Mouse (Mus musculus): ENCODE results near the gene Lmln. TPM values are rescaled to one million over a fixed set of nuclear protein-coding genes. Genes with fewer than 3 reads are reported as not detected.

Gene Lmln
- total and polyA plus RNA-seq, 3 experiments, result 2.0 to 3.8 TPM; not detected in 1

GRCm38 (mm10) chr16:33017677-33018349 is 44.5 kb upstream of the Lmln start:
- TF ChIP-seq CTCF (IDR thresholded peaks at IDR 0.05 in 2 of 3, conservative IDR thresholded peaks at IDR 0.05 in 1 of 3; ENCODE audit: control insufficient read depth in 1 of 3, insufficient read depth in 1 of 3, low read depth in 2 of 3, low read length in 3 of 3, poor library complexity in 1 of 3, severe bottlenecking in 1 of 3) (no peak), E2F4 (IDR thresholded peaks at IDR 0.05; ENCODE audit: borderline replicate concordance, low read depth, low read length) (no peak)
- Histone ChIP-seq H3K36me3 (ENCODE audit: control insufficient read depth in 1 of 2, insufficient read depth in 2 of 2, low read length in 2 of 2) (peaks cover 0 to 5% of the 10 kb centered on the region in 2 experiments; a peak in 2 of 4 replicates), H3K27ac (ENCODE audit: control insufficient read depth, low read depth, low read length) (no peak overlapping the region), H3K9ac (ENCODE audit: control insufficient read depth, low read depth, low read length, poor library complexity, severe bottlenecking) (no peak overlapping the region), H3K4me1 (ENCODE audit: control insufficient read depth in 1 of 2, insufficient read depth in 2 of 2, low read length in 2 of 2) (peaks cover 1 to 7% of the 10 kb centered on the region in 2 experiments; a peak in 3 of 4 replicates), H3K27me3 (ENCODE audit: control insufficient read depth in 1 of 2, insufficient read depth in 2 of 2, low read length in 2 of 2) (no peaks in the 10 kb centered on the region), H3K9me3 (replicated peaks; ENCODE audit: insufficient read depth, low read length) (no peaks in the 10 kb centered on the region), H3K4me3 (ENCODE audit: control insufficient read depth in 1 of 2, insufficient read depth in 1 of 2, low read depth in 2 of 2, low read length in 2 of 2) (no peak overlapping the region), H3K79me2 (ENCODE audit: control insufficient read depth, insufficient read depth, low read length, poor library complexity) (no peaks in the 10 kb centered on the region)
- DNase-seq (ENCODE audit: low read depth, low spot score), result no peak

- DNase-seq (ENCODE audit: low read depth, low spot score), result no peak
- H3K36me3 ChIP-seq (ENCODE audit: control insufficient read depth in 1 of 2, insufficient read depth in 2 of 2, low read length in 2 of 2), result peaks cover 0 to 5% of the 10 kb centered on the region in 2 experiments; a peak in 2 of 4 replicates
- H3K79me2 ChIP-seq (ENCODE audit: control insufficient read depth, insufficient read depth, low read length, poor library complexity), result no peaks in the 10 kb centered on the region
- no peaks in the 10 kb centered on the region for H3K9me3 ChIP-seq (replicated peaks; ENCODE audit: insufficient read depth, low read length)
- H3K4me3 ChIP-seq (ENCODE audit: control insufficient read depth in 1 of 2, insufficient read depth in 1 of 2, low read depth in 2 of 2, low read length in 2 of 2), result no peak overlapping the region
- TF ChIP-seq MAZ (IDR thresholded peaks at IDR 0.05; ENCODE audit: low read depth, low read length) (no peak), ELF1 (IDR thresholded peaks at IDR 0.05; ENCODE audit: low read depth, low read length) (no peak), RCOR1 (IDR thresholded peaks at IDR 0.05; ENCODE audit: low read depth, low read length) (no peak), POLR2A (IDR thresholded peaks at IDR 0.05; ENCODE audit: control insufficient read depth in 1 of 2, insufficient read depth in 1 of 2, low read depth in 1 of 2, low read length in 2 of 2, poor library complexity in 1 of 2) (no peak), E2F4 (IDR thresholded peaks at IDR 0.05; ENCODE audit: borderline replicate concordance, low read depth, low read length) (no peak), GABPA (IDR thresholded peaks at IDR 0.05; ENCODE audit: low read depth, low read length) (no peak), GATA1 (IDR thresholded peaks at IDR 0.05; ENCODE audit: low read depth, low read length) (no peak), USF2 (IDR thresholded peaks at IDR 0.05; ENCODE audit: borderline replicate concordance in 1 of 2, insufficient read depth in 1 of 2, low read depth in 1 of 2, low read length in 2 of 2) (no peak), SIN3A (IDR thresholded peaks at IDR 0.05; ENCODE audit: low read length) (no peak), TCF12 (IDR thresholded peaks at IDR 0.05; ENCODE audit: low read depth, low read length) (no peak), SMC3 (IDR thresholded peaks at IDR 0.05; ENCODE audit: low read depth, low read length) (no peak), MAX (IDR thresholded peaks at IDR 0.05; ENCODE audit: low read length) (no peak), RAD21 (IDR thresholded peaks at IDR 0.05; ENCODE audit: low read depth, low read length) (no peak), MAFK (IDR thresholded peaks at IDR 0.05; ENCODE audit: borderline replicate concordance, low read depth, low read length) (no peak), CTCF (IDR thresholded peaks at IDR 0.05 in 2 of 3, conservative IDR thresholded peaks at IDR 0.05 in 1 of 3; ENCODE audit: control insufficient read depth in 1 of 3, insufficient read depth in 1 of 3, low read depth in 2 of 3, low read length in 3 of 3, poor library complexity in 1 of 3, severe bottlenecking in 1 of 3) (no peak), MEF2A (IDR thresholded peaks at IDR 0.05; ENCODE audit: extremely low read depth, insufficient replicate concordance, low read depth, low read length, poor library complexity, severe bottlenecking) (no peak)
- H3K27ac ChIP-seq (ENCODE audit: control insufficient read depth, low read depth, low read length), result no peak overlapping the region
- no peak overlapping the region for H3K9ac ChIP-seq (ENCODE audit: control insufficient read depth, low read depth, low read length, poor library complexity, severe bottlenecking)
- H3K27me3 ChIP-seq (ENCODE audit: control insufficient read depth in 1 of 2, insufficient read depth in 2 of 2, low read length in 2 of 2), result no peaks in the 10 kb centered on the region
- peaks cover 1 to 7% of the 10 kb centered on the region in 2 experiments; a peak in 3 of 4 replicates for H3K4me1 ChIP-seq (ENCODE audit: control insufficient read depth in 1 of 2, insufficient read depth in 2 of 2, low read length in 2 of 2)
Observed at GRCm38 (mm10) chr16:33019117-33019770, 43.1 kb upstream of the Lmln start.
